Mouse (Mus musculus) forebrain, embryonic 11.5 days (tissue): ENCODE data around the gene Pla2g3. TPM values are rescaled to one million over a fixed set of nuclear protein-coding genes. Genes with fewer than 3 reads are reported as not detected.
A peak's percentile ranks its signal among the peaks of the same experiment; 100 is the strongest.

Experiments
- ATAC-seq: fragments of 200-750 bp; cut with Nextera tagmentation; replicated peaks from 2 replicates; pipeline ENCODE4 v1.8.0; 2017; ENCODE audit warnings: moderate TSS enrichment; ENCODE audit not compliant: low FRiP score
- DNase-seq: peaks from one replicate; pipeline ENCODE4 v3.0.0-alpha.2; 2017; ENCODE audit warnings: low spot score
- H3K27ac ChIP-seq: fragments of 300-500 bp; sonication (generic); 2 replicates; pipeline ENCODE4 v1.5.1; 2014; ENCODE audit warnings: low read depth, low read length
- H3K27me3 ChIP-seq: fragments of 300-500 bp; sonication (generic); 2 replicates; pipeline ENCODE4 v1.6.1; 2014; ENCODE audit warnings: mild to moderate bottlenecking, low read length, mixed read lengths; ENCODE audit not compliant: control insufficient read depth, insufficient read depth
- H3K36me3 ChIP-seq: fragments of 300-500 bp; sonication (generic); 2 replicates; pipeline ENCODE4 v1.6.1; 2014; ENCODE audit warnings: mild to moderate bottlenecking, low read length, moderate library complexity, mixed read lengths; ENCODE audit not compliant: control insufficient read depth, insufficient read depth
- H3K4me1 ChIP-seq: fragments of 300-500 bp; sonication (generic); replicated peaks from 2 replicates; pipeline ENCODE4 v1.6.1; 2014; ENCODE audit warnings: low read length, mixed read lengths; ENCODE audit not compliant: control insufficient read depth, insufficient read depth
- H3K4me2 ChIP-seq: fragments of 300-500 bp; sonication (generic); 2 replicates; pipeline ENCODE4 v1.6.1; 2014; ENCODE audit warnings: low read depth, mild to moderate bottlenecking, low read length, moderate library complexity, mixed read lengths; ENCODE audit not compliant: severe bottlenecking
- H3K4me3 ChIP-seq: fragments of 300-500 bp; sonication (generic); 2 replicates; pipeline ENCODE4 v1.5.1; 2014; ENCODE audit warnings: low read depth, low read length
- H3K9ac ChIP-seq: fragments of 300-500 bp; sonication (generic); 2 replicates; pipeline ENCODE4 v1.6.1; 2014; ENCODE audit warnings: low read length
- H3K9me3 ChIP-seq: fragments of 300-500 bp; sonication (generic); 2 replicates; pipeline ENCODE4 v1.6.1; 2016; ENCODE audit warnings: low read length, mixed read lengths; ENCODE audit not compliant: control insufficient read depth
- WGBS: fragments of 180-500 bp; shearing (Covaris S2); extraction: QIAGEN DNeasy Blood & Tissue Kit; methylation state at CpG from one replicate; pipeline ENCODE4 v1.1.7; 2014; 5-methylcytosine and 5-hydroxymethylcytosine counted together
- polyA plus RNA-seq: library from polyadenylated mRNA; unstranded; fragments of >200 nt; fragmentation: Nextera tagmentation; extraction: Ambion mirVana; gene quantifications from 2 replicates; pipeline ENCODE4 v1.2.1, GENCODE M21; 2014

Pla2g3 gene
- polyA plus RNA-seq, 1 experiment from 2014 or later: 0.92 TPM

- H3K9ac ChIP-seq: no peak overlapping the region
- no peak overlapping the region for H3K27ac ChIP-seq
- no peaks in the 10 kb centered on the region for H3K9me3 ChIP-seq
- 82% methylated on average over 6 of the region's 6 CpGs for WGBS
- ATAC-seq (no peak), DNase-seq (no peak)
- no peak overlapping the region for H3K4me2 ChIP-seq
- no peaks in the 10 kb centered on the region for H3K4me1 ChIP-seq
- H3K4me3 ChIP-seq: no peak overlapping the region
- peaks cover 12% of the 10 kb centered on the region for H3K36me3 ChIP-seq
- H3K27me3 ChIP-seq: no peaks in the 10 kb centered on the region
These were observed 40.1 kb downstream of the Pla2g3 start for GRCm38 (mm10) chr11:3528208-3528607.

DNA sequence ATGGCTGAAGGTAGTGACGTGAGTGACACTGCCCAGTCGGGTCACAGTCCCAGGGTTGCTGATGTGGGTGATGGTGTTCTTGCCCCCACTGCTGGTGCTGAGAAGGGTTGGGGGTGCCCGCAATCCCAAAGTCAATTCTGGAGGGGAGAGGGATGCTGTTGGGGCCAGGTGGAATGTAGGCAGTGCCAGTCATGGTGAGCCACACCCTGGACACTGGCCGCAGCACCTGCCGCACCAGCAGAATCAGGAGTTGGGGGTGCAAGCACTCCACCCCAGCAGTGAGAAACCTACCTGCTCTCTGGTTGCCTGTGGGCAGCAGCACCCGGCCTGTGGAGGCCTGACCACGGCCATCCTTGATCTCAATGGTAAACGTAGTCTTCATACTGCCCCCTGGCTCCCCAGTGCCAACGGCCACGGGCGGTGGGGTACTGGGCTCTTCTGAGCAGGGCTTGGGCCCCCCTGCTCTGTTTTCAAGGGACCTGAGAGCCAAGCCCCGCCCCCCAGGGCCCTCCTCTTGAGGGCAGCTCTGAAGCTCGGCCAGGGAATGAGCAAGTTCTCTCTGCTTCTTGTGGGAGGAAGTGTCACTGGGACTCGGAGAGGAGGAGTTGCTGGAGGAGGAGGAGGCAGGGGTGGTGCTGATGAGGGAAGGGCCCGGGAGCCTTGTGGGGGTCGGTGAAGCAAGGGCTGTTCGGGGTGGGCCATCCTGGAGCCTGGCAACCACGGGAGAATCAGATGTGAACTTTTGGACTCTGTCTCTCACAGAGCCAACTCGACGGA lies 41.6 kb downstream of the Pla2g3 start:
- no peaks in the 10 kb centered on the region for H3K27me3 ChIP-seq
- H3K4me2 ChIP-seq: no peak overlapping the region
- no peak overlapping the region for H3K9ac ChIP-seq
- ATAC-seq (no peak), DNase-seq (no peak)
- H3K9me3 ChIP-seq: no peaks in the 10 kb centered on the region
- H3K4me3 ChIP-seq: no peak overlapping the region
- H3K36me3 ChIP-seq: peaks cover 12% of the 10 kb centered on the region
- WGBS: 81% methylated on average over 20 of the region's 20 CpGs
- no peaks in the 10 kb centered on the region; the same call in 1 of the 2 replicates for H3K4me1 ChIP-seq
- no peak overlapping the region for H3K27ac ChIP-seq

DNA sequence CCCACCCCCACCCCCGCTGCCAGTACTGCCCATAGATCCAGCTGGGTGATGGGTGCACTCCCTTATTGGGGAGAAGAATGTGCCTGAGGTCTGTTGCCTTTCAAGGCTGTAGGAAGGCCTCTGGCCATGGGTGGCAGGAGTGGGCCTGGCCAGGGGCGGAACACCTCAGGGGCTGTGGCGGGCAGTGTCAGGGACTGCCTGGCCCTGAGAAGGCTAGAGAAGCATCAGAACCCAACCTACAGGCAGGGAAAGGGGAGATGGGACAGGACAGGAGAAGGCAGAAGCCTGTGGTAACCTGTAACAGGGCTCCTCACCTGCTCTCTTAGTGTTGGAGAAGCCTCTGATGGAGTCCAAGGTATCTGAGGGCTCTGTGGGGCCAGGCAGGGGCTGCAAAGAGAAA lies 42.6 kb downstream of the Pla2g3 start:
- no peak overlapping the region for H3K4me2 ChIP-seq
- 96% methylated on average over 3 of the region's 3 CpGs for WGBS
- no peak overlapping the region for H3K27ac ChIP-seq
- ATAC-seq (no peak), DNase-seq (no peak)
- peaks cover 12% of the 10 kb centered on the region for H3K36me3 ChIP-seq
- H3K4me1 ChIP-seq: peaks cover 6% of the 10 kb centered on the region
- no peaks in the 10 kb centered on the region for H3K9me3 ChIP-seq
- no peaks in the 10 kb centered on the region for H3K27me3 ChIP-seq
- H3K4me3 ChIP-seq: no peak overlapping the region
- H3K9ac ChIP-seq: no peak overlapping the region

DNA sequence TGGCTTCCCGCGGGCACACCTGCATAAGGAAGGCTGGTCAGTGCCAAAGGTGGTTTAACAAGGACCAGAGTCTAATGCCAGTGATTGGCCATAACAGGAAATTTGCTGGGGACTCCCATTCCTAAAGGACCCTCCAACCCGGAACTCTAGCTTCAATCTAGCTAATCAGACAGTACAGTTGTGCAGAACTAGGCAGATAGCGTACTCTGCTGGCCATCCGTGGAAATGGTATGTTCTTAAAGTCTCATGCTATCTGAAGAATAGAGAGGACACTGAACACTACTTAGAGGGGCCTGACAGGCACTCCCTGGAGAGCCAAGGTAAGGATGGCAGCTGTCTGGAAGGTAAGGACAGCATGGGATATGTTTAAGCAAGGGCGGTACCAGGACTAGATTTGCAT lies 43.5 kb downstream of the Pla2g3 start:
- no peak overlapping the region for H3K27ac ChIP-seq
- peaks cover 8% of the 10 kb centered on the region for H3K4me1 ChIP-seq
- no peaks in the 10 kb centered on the region for H3K27me3 ChIP-seq
- H3K9ac ChIP-seq: no peak overlapping the region
- DNase-seq (no peak), ATAC-seq (no peak)
- no peak overlapping the region for H3K4me2 ChIP-seq
- no peak overlapping the region for H3K4me3 ChIP-seq
- peaks cover 12% of the 10 kb centered on the region for H3K36me3 ChIP-seq
- H3K9me3 ChIP-seq: no peaks in the 10 kb centered on the region
- 80% methylated on average over 6 of the region's 6 CpGs for WGBS

DNA sequence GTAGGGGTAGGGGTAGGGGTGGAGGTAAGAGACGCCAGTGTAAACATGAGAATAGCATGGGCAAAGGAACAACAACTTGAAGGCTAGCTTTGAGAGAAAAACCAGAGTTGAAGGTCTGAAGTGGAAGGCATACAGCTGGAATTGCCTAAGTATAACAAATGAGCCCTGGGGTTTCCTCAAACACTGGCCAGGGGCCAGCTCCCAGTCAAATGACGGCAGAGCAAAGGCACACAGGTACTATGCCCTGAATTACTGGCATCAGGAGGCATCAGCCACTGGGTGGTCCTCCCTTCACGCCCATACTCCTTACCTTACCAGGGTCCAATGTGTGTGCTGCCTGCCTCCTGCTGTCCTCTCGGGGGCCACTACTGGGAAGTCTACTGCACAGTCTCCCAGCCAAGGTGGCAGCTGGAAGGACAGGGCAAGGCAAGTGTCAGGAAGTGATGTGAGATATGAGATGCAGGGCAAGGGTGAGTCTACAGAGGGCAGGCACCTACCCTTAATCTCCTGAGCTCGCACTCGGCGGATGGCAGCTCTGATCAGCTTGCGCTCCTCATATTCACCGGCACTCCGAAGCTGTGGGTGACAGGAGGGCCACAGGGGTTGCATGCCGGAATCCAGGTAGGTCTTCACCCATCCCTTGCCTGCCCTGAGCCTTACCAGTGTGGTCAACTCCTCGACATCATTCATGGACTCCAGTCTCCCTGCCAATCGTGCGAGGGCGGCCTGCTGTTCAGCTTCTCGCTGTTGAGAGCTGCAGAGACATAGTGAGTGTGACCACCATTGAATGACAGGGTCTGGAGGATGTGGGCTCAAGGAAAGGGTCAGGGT lies 44.2 kb downstream of the Pla2g3 start:
- Histone ChIP-seq H3K36me3 (peaks cover 12% of the 10 kb centered on the region), H3K4me3 (no peak overlapping the region), H3K27ac (no peak overlapping the region), H3K9ac (no peak overlapping the region), H3K4me1 (peaks cover 8% of the 10 kb centered on the region), H3K4me2 (no peak overlapping the region), H3K9me3 (no peaks in the 10 kb centered on the region), H3K27me3 (no peaks in the 10 kb centered on the region)
- ATAC-seq (no peak), DNase-seq (no peak)
- 93% methylated on average over 16 of the region's 16 CpGs for whole genome bisulfite sequencing

DNA sequence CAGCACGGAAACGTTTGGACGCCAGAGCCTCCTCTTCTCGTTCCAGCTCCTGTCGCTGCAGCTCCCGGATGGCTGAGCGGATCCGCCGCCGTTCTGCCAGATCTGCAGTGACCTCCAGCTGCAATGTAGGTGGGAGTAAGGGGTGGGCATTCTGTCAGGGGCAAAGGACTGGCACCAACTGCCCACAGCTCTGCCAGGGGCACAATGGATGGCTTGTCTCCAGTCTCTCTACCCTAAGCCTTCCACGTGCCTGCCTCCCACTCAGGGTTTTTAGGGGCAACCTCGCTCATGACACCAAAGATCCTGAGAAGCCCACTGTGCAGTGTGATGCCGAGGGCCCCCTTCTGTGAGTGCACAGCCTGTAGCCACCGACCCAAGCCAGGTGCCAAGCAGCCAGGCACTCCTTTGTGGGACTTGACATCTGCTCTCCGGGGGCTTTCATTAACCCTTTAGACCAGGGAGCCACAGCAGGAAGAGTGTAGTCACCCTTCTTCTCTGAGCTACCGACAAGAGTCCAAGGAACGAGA lies 45.4 kb downstream of the Pla2g3 start:
- H3K36me3 ChIP-seq: peaks cover 12% of the 10 kb centered on the region
- 92% methylated on average over 17 of the region's 17 CpGs for WGBS
- no peaks in the 10 kb centered on the region for H3K9me3 ChIP-seq
- peaks cover 11% of the 10 kb centered on the region for H3K4me1 ChIP-seq
- H3K4me2 ChIP-seq: no peak overlapping the region
- H3K27ac ChIP-seq: no peak overlapping the region
- no peaks in the 10 kb centered on the region for H3K27me3 ChIP-seq
- H3K9ac ChIP-seq: no peak overlapping the region
- ATAC-seq: no peak
- no peak overlapping the region for H3K4me3 ChIP-seq
- no peak for DNase-seq

GRCm38 (mm10) chr11:3534956-3535355 lies 46.9 kb downstream of the Pla2g3 start:
- peak overlapping the region; percentile 89 for H3K4me2 ChIP-seq
- peaks cover 16% of the 10 kb centered on the region for H3K4me1 ChIP-seq
- H3K27ac ChIP-seq: no peak overlapping the region
- H3K4me3 ChIP-seq: peak overlapping the region; percentile 54
- 4% methylated on average over 8 of the region's 8 CpGs for WGBS
- peaks cover 6% of the 10 kb centered on the region for H3K36me3 ChIP-seq
- no peaks in the 10 kb centered on the region for H3K9me3 ChIP-seq
- no peaks in the 10 kb centered on the region for H3K27me3 ChIP-seq
- ATAC-seq (no peak), DNase-seq (no peak)
- peak overlapping the region; percentile 65; the same call in 1 of the 2 replicates for H3K9ac ChIP-seq

GRCm38 (mm10) chr11:3535406-3535986 lies 47.4 kb downstream of the Pla2g3 start:
- under 1% methylated on average over 36 of the region's 36 CpGs for WGBS
- peak; percentile 84 for ATAC-seq

More at GRCm38 (mm10) chr11:3535406-3535986, 47.4 kb downstream of the Pla2g3 start:
- peak; percentile 98 for DNase-seq
- Histone ChIP-seq H3K4me3 (peak overlapping the region; percentile 54), H3K4me2 (peak overlapping the region; percentile 89), H3K4me1 (peaks cover 16% of the 10 kb centered on the region), H3K27ac (peak overlapping the region; percentile 57), H3K36me3 (peaks cover 6% of the 10 kb centered on the region; the same call in 1 of the 2 replicates), H3K9ac (peak overlapping the region; percentile 65), H3K27me3 (no peaks in the 10 kb centered on the region), H3K9me3 (no peaks in the 10 kb centered on the region)
